Mouse (Mus musculus): ENCODE data around the gene Slc24a3. TPM values are rescaled to one million over a fixed set of nuclear protein-coding genes. Genes with fewer than 3 reads are reported as not detected.

Slc24a3 gene
- polyA plus RNA-seq, 1 experiment from 2014 or later, result 2.9 TPM

GRCm38 (mm10) chr2:145165854-145166253, 1.7 kb upstream of the Slc24a3 start:
- H3K36me3 ChIP-seq, result no peaks in the 10 kb centered on the region
- WGBS, result 79% methylated on average over 6 of the region's 6 CpGs
- H3K4me3 ChIP-seq, result no peak overlapping the region
- H3K4me1 ChIP-seq, result peaks cover 13% of the 10 kb centered on the region; the same call in 1 of the 2 replicates
- no peaks in the 10 kb centered on the region for H3K9me3 ChIP-seq
- H3K4me2 ChIP-seq, result no peak overlapping the region
- no peak overlapping the region for H3K27ac ChIP-seq
- no peak overlapping the region for H3K9ac ChIP-seq
- H3K27me3 ChIP-seq, result 0 out of 2 replicates have a peak, but pooled peaks cover 2% of the 10 kb centered on the region
- no peak for ATAC-seq (ENCODE audit: borderline replicate concordance, extremely low read depth, low FRiP score, low TSS enrichment)

- peak overlapping the region; percentile 72 for H3K4me3 ChIP-seq
- under 1% methylated on average over 37 of the region's 38 CpGs for WGBS
Observed at GRCm38 (mm10) chr2:145167051-145167663, 397 bp upstream of the Slc24a3 start.

GRCm38 (mm10) chr2:145168405-145168971, 934 bp downstream of the Slc24a3 start:
- ATAC-seq (ENCODE audit: borderline replicate concordance, extremely low read depth, low FRiP score, low TSS enrichment), result peak; percentile 15

More at GRCm38 (mm10) chr2:145167051-145167663, 397 bp upstream of the Slc24a3 start:
- Histone ChIP-seq H3K36me3 (no peaks in the 10 kb centered on the region), H3K27me3 (0 out of 2 replicates have a peak, but pooled peaks cover 2% of the 10 kb centered on the region), H3K4me2 (peak overlapping the region; percentile 94), H3K4me1 (peaks cover 13% of the 10 kb centered on the region; the same call in 1 of the 2 replicates), H3K9me3 (no peaks in the 10 kb centered on the region), H3K9ac (peak overlapping the region; percentile 72), H3K27ac (peak overlapping the region; percentile 78)
- ATAC-seq (ENCODE audit: borderline replicate concordance, extremely low read depth, low FRiP score, low TSS enrichment), result peak; percentile 64

GRCm38 (mm10) chr2:145172978-145173655, 5.6 kb downstream of the Slc24a3 start:
- Histone ChIP-seq H3K27ac (no peak overlapping the region), H3K4me2 (no peak overlapping the region), H3K36me3 (no peaks in the 10 kb centered on the region), H3K4me3 (no peak overlapping the region), H3K27me3 (no peaks in the 10 kb centered on the region), H3K4me1 (peaks cover 10% of the 10 kb centered on the region; the same call in 1 of the 2 replicates), H3K9ac (no peak overlapping the region), H3K9me3 (no peaks in the 10 kb centered on the region)
- no peak for ATAC-seq (ENCODE audit: borderline replicate concordance, extremely low read depth, low FRiP score, low TSS enrichment)
- 79% methylated on average over 4 of the region's 4 CpGs for WGBS

More at GRCm38 (mm10) chr2:145168405-145168971, 934 bp downstream of the Slc24a3 start:
- H3K4me3 ChIP-seq, result peak overlapping the region; percentile 72
- 0 out of 2 replicates have a peak, but pooled peaks cover 2% of the 10 kb centered on the region for H3K27me3 ChIP-seq
- peak overlapping the region; percentile 78 for H3K27ac ChIP-seq
- WGBS, result 9% methylated on average over 10 of the region's 10 CpGs
- H3K9me3 ChIP-seq, result no peaks in the 10 kb centered on the region
- peak overlapping the region; percentile 94 for H3K4me2 ChIP-seq
- no peaks in the 10 kb centered on the region for H3K36me3 ChIP-seq
- peak overlapping the region; percentile 72 for H3K9ac ChIP-seq
- peaks cover 13% of the 10 kb centered on the region; the same call in 1 of the 2 replicates for H3K4me1 ChIP-seq

- no peaks in the 10 kb centered on the region for H3K4me1 ChIP-seq
- no peak overlapping the region for H3K4me3 ChIP-seq
- no peaks in the 10 kb centered on the region for H3K27me3 ChIP-seq
- H3K27ac ChIP-seq, result no peak overlapping the region
- H3K36me3 ChIP-seq, result no peaks in the 10 kb centered on the region
- no peak for ATAC-seq (ENCODE audit: borderline replicate concordance, extremely low read depth, low FRiP score, low TSS enrichment)
- 82% methylated on average over 7 of the region's 7 CpGs for WGBS
- no peaks in the 10 kb centered on the region for H3K9me3 ChIP-seq
- no peak overlapping the region for H3K9ac ChIP-seq
- no peak overlapping the region for H3K4me2 ChIP-seq
Observed at GRCm38 (mm10) chr2:145175036-145175435, 7.5 kb downstream of the Slc24a3 start.

GRCm38 (mm10) chr2:145182410-145182809, 14.9 kb downstream of the Slc24a3 start:
- H3K9me3 ChIP-seq, result no peaks in the 10 kb centered on the region
- H3K4me1 ChIP-seq, result no peaks in the 10 kb centered on the region
- no peaks in the 10 kb centered on the region for H3K27me3 ChIP-seq
- no peak overlapping the region for H3K9ac ChIP-seq
- H3K27ac ChIP-seq, result no peak overlapping the region
- H3K36me3 ChIP-seq, result no peaks in the 10 kb centered on the region
- no peak overlapping the region for H3K4me3 ChIP-seq
- 78% methylated on average over 8 of the region's 8 CpGs for WGBS
- no peak overlapping the region for H3K4me2 ChIP-seq
- ATAC-seq (ENCODE audit: borderline replicate concordance, extremely low read depth, low FRiP score, low TSS enrichment), result no peak

GRCm38 (mm10) chr2:145188828-145189227, 21.3 kb downstream of the Slc24a3 start:
- Histone ChIP-seq H3K9me3 (no peaks in the 10 kb centered on the region), H3K4me1 (no peaks in the 10 kb centered on the region), H3K9ac (no peak overlapping the region), H3K27ac (no peak overlapping the region), H3K36me3 (no peaks in the 10 kb centered on the region), H3K27me3 (no peaks in the 10 kb centered on the region), H3K4me2 (no peak overlapping the region), H3K4me3 (no peak overlapping the region)
- WGBS, result 73% methylated on average over 2 of the region's 2 CpGs
- ATAC-seq (ENCODE audit: borderline replicate concordance, extremely low read depth, low FRiP score, low TSS enrichment), result no peak

GRCm38 (mm10) chr2:145196043-145196442, 28.5 kb downstream of the Slc24a3 start:
- H3K9me3 ChIP-seq, result no peaks in the 10 kb centered on the region
- no peaks in the 10 kb centered on the region for H3K4me1 ChIP-seq
- no peaks in the 10 kb centered on the region for H3K36me3 ChIP-seq
- no peak overlapping the region for H3K27ac ChIP-seq
- no peak overlapping the region for H3K4me3 ChIP-seq
- H3K27me3 ChIP-seq, result no peaks in the 10 kb centered on the region
- no peak for ATAC-seq (ENCODE audit: borderline replicate concordance, extremely low read depth, low FRiP score, low TSS enrichment)
- H3K9ac ChIP-seq, result no peak overlapping the region
- WGBS, result 65% methylated on average over 3 of the region's 3 CpGs
- no peak overlapping the region for H3K4me2 ChIP-seq

- no peak overlapping the region for H3K4me2 ChIP-seq
Observed at GRCm38 (mm10) chr2:145196501-145197042, 29.0 kb downstream of the Slc24a3 start.

GRCm38 (mm10) chr2:145197076-145197475, 29.5 kb downstream of the Slc24a3 start:
- no peak for ATAC-seq (ENCODE audit: borderline replicate concordance, extremely low read depth, low FRiP score, low TSS enrichment)
- Histone ChIP-seq H3K27ac (no peak overlapping the region), H3K4me1 (no peaks in the 10 kb centered on the region), H3K36me3 (no peaks in the 10 kb centered on the region), H3K4me2 (no peak overlapping the region), H3K27me3 (no peaks in the 10 kb centered on the region), H3K4me3 (no peak overlapping the region), H3K9me3 (no peaks in the 10 kb centered on the region), H3K9ac (no peak overlapping the region)
- WGBS, result 76% methylated on average over 4 of the region's 4 CpGs

More at GRCm38 (mm10) chr2:145196501-145197042, 29.0 kb downstream of the Slc24a3 start:
- H3K27ac ChIP-seq, result no peak overlapping the region
- no peak overlapping the region for H3K4me3 ChIP-seq
- no peaks in the 10 kb centered on the region for H3K27me3 ChIP-seq
- no peaks in the 10 kb centered on the region for H3K4me1 ChIP-seq
- H3K9me3 ChIP-seq, result no peaks in the 10 kb centered on the region
- no peak overlapping the region for H3K9ac ChIP-seq
- ATAC-seq (ENCODE audit: borderline replicate concordance, extremely low read depth, low FRiP score, low TSS enrichment), result no peak
- no peaks in the 10 kb centered on the region for H3K36me3 ChIP-seq
- 69% methylated on average over 7 of the region's 7 CpGs for WGBS

GRCm38 (mm10) chr2:145213587-145213986, 46.0 kb downstream of the Slc24a3 start:
- no peak overlapping the region for H3K4me2 ChIP-seq
- peaks cover 8% of the 10 kb centered on the region; the same call in 1 of the 2 replicates for H3K4me1 ChIP-seq
- no peaks in the 10 kb centered on the region for H3K27me3 ChIP-seq
- H3K9ac ChIP-seq, result no peak overlapping the region
- H3K4me3 ChIP-seq, result no peak overlapping the region
- no peak for ATAC-seq (ENCODE audit: borderline replicate concordance, extremely low read depth, low FRiP score, low TSS enrichment)
- WGBS, result 93% methylated on average over 11 of the region's 11 CpGs
- no peaks in the 10 kb centered on the region for H3K9me3 ChIP-seq
- H3K36me3 ChIP-seq, result no peaks in the 10 kb centered on the region
- H3K27ac ChIP-seq, result no peak overlapping the region
